Mouse (Mus musculus): ENCODE results near the gene Gm10912.

DNA sequence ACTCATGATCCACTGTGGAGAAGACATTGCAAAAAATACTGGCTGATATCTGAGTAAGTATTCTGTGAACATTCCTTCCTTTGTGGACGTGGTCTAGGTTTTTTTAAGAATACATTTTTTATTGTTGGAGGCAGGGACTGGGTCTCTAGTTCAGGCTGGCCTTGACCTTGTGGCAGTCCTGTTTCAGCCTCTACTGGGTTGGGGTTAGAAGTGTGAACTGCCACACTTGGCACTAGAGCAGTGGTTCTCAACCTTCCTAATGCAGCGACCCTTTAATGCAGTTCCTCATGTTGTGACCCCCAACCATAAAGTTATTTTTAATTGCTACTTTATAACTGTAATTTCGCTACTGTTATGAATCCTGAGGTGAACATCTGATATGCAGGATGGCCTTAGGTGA lies 35.2 kb upstream of the Gm10912 start:
- no peak for TF ChIP-seq POLR2A (IDR thresholded peaks at IDR 0.05; ENCODE audit: borderline replicate concordance, low read depth, low read length)
- no peak for TF ChIP-seq CTCF (IDR thresholded peaks at IDR 0.05; ENCODE audit: low read depth, low read length)

Measured in bone marrow macrophage, adult 2 months (primary cell).